In genomic region chr6:65888835-65889234, GRCm38 (mm10) we compare ENCODE assay signal across 15 mouse cellular contexts.
"Had no signal": no experiment of that assay in that cellular context is flagged by ENCODE, and none has a peak within 500 bp of the region (broad histone marks: within the 10 kb centered on the region; RNA-seq: fewer than 3 reads in every experiment).

No protein-coding gene starts in this region.

- H3K36me3 ChIP-seq: midbrain, embryonic 13.5 days; stomach, embryonic 15.5 days had no signal

- H3K4me2 ChIP-seq: kidney, embryonic 15.5 days; limb, embryonic 13.5 days; midbrain, embryonic 13.5 days; neural tube, embryonic 12.5 days; stomach, embryonic 15.5 days had no signal

- H3K27ac ChIP-seq: kidney, embryonic 15.5 days; limb, embryonic 13.5 days; liver, embryonic 14.5 days; midbrain, embryonic 13.5 days; neural tube, embryonic 12.5 days; stomach, embryonic 15.5 days had no signal

- DNase-seq: kidney, adult 2 months; kidney, postnatal 14 days; left cerebral cortex, postnatal 4 days; lung, adult 18-20 months; lung, postnatal 36 days; retina, postnatal 1 day; right cerebral cortex, postnatal 4 days; thymus, postnatal 36 days had no signal

- ATAC-seq: intestine, embryonic 16.5 days; midbrain, embryonic 13.5 days had no signal

- H3K4me3 ChIP-seq: kidney, embryonic 15.5 days; limb, embryonic 13.5 days; midbrain, embryonic 13.5 days; neural tube, embryonic 12.5 days; stomach, embryonic 15.5 days had no signal

- H3K9ac ChIP-seq: kidney, embryonic 15.5 days; limb, embryonic 13.5 days; liver, embryonic 14.5 days; midbrain, embryonic 13.5 days; neural tube, embryonic 12.5 days; stomach, embryonic 15.5 days had no signal

- H3K4me1 ChIP-seq: midbrain, embryonic 13.5 days; neural tube, embryonic 12.5 days; stomach, embryonic 15.5 days had no signal

- H3K27me3 ChIP-seq: kidney, embryonic 15.5 days; limb, embryonic 13.5 days; midbrain, embryonic 13.5 days; neural tube, embryonic 12.5 days; stomach, embryonic 15.5 days had no signal

- H3K9me3 ChIP-seq: kidney, embryonic 15.5 days; limb, embryonic 13.5 days; midbrain, embryonic 13.5 days; neural tube, embryonic 12.5 days; stomach, embryonic 15.5 days had no signal
